Mouse (Mus musculus) midbrain, embryonic 14.5 days (tissue): ENCODE results near the gene Mn1. TPM values are rescaled to one million over a fixed set of nuclear protein-coding genes. Genes with fewer than 3 reads are reported as not detected.

ENCODE experiments used
- ATAC-seq: fragments of 200-750 bp; cut with Nextera tagmentation; 2 replicates; pipeline ENCODE4 v1.8.0; 2017; ENCODE audit warnings: moderate number of reproducible peaks, moderate library complexity; ENCODE audit not compliant: low FRiP score, low TSS enrichment
- DNase-seq: peaks from one replicate; pipeline ENCODE4 v3.0.0-alpha.2; 2015
- H3K27ac ChIP-seq: fragments of 300-500 bp; sonication (generic); replicated peaks from 2 replicates; pipeline ENCODE4 v1.5.1; 2014; ENCODE audit warnings: mild to moderate bottlenecking, low read depth, low read length, moderate library complexity
- H3K27me3 ChIP-seq: fragments of 300-500 bp; sonication (generic); 2 replicates; pipeline ENCODE4 v1.6.1; 2014; ENCODE audit warnings: low read length, control low read depth, mixed read lengths; ENCODE audit not compliant: control insufficient read depth, insufficient read depth
- H3K36me3 ChIP-seq: fragments of 300-500 bp; sonication (generic); 2 replicates; pipeline ENCODE4 v1.6.1; 2014; ENCODE audit warnings: low read length, control low read depth; ENCODE audit not compliant: control insufficient read depth, insufficient read depth
- H3K4me1 ChIP-seq: fragments of 300-500 bp; sonication (generic); 2 replicates; pipeline ENCODE4 v1.6.1; 2014; ENCODE audit warnings: mild to moderate bottlenecking, antibody characterized with exemption, low read length, control low read depth; ENCODE audit not compliant: control insufficient read depth, insufficient read depth
- H3K4me2 ChIP-seq: fragments of 300-500 bp; sonication (generic); 2 replicates; pipeline ENCODE4 v1.6.1; 2014; ENCODE audit warnings: mild to moderate bottlenecking, low read length, moderate library complexity
- H3K4me3 ChIP-seq: fragments of 300-500 bp; sonication (generic); replicated peaks from 2 replicates; pipeline ENCODE4 v1.5.1; 2014; ENCODE audit warnings: low read depth, low read length
- H3K9ac ChIP-seq: fragments of 300-500 bp; sonication (generic); replicated peaks from 2 replicates; pipeline ENCODE4 v1.6.1; 2014; ENCODE audit warnings: mild to moderate bottlenecking, low read length, moderate library complexity
- H3K9me3 ChIP-seq: fragments of 300-500 bp; sonication (generic); 2 replicates; pipeline ENCODE4 v1.6.1; 2016; ENCODE audit warnings: low read length, control low read depth, mixed read lengths; ENCODE audit not compliant: control insufficient read depth
- WGBS: fragments of 180-500 bp; shearing (Covaris S2); extraction: QIAGEN DNeasy Blood & Tissue Kit; methylation state at CpG from one replicate; pipeline ENCODE4 v1.1.7; 2014; 5-methylcytosine and 5-hydroxymethylcytosine counted together
- polyA plus RNA-seq: library from polyadenylated mRNA; unstranded; fragments of >200 nt; fragmentation: Nextera tagmentation; extraction: Ambion mirVana; gene quantifications from 2 replicates; pipeline ENCODE4 v1.2.1, GENCODE M21; 2014

Gene Mn1
- polyA plus RNA-seq = 51.7 and 69.2 TPM in 2 replicates

GRCm38 (mm10) chr5:111416591-111417374 is at the start of gene Mn1:
TSS of gene Mn1 (plus strand) at chr5:111417362.
- peak; percentile 94 for ATAC-seq
- Histone ChIP-seq H3K9ac (peak within 1 kb of the TSS; percentile 99), H3K4me2 (peak within 1 kb of the TSS; percentile 99), H3K36me3 (peaks cover 34% of the 10 kb centered on the region), H3K4me3 (peak within 1 kb of the TSS; percentile 98), H3K9me3 (no peaks in the 10 kb centered on the region), H3K27ac (peak within 1 kb of the TSS; percentile 98), H3K27me3 (no peaks in the 10 kb centered on the region), H3K4me1 (peaks cover 34% of the 10 kb centered on the region)
- WGBS = under 1% methylated on average over 85 of the region's 88 CpGs
- peak; percentile 98 for DNase-seq

GRCm38 (mm10) chr5:111367937-111368517 is 49.1 kb upstream of the Mn1 start:
- no peak overlapping the region for H3K4me3 ChIP-seq
- H3K9ac ChIP-seq = no peak overlapping the region; the same call in 1 of the 2 replicates
- peak overlapping the region; percentile 22 for H3K4me2 ChIP-seq
- 11% methylated on average over 11 of the region's 11 CpGs for WGBS
- peaks cover 42% of the 10 kb centered on the region for H3K4me1 ChIP-seq
- no peaks in the 10 kb centered on the region for H3K9me3 ChIP-seq
- DNase-seq (peak; percentile 67), ATAC-seq (peak; percentile 48; the same call in 1 of the 2 replicates)
- H3K27ac ChIP-seq = peak overlapping the region; percentile 89
- no peaks in the 10 kb centered on the region for H3K27me3 ChIP-seq
- peaks cover 27% of the 10 kb centered on the region for H3K36me3 ChIP-seq

DNA sequence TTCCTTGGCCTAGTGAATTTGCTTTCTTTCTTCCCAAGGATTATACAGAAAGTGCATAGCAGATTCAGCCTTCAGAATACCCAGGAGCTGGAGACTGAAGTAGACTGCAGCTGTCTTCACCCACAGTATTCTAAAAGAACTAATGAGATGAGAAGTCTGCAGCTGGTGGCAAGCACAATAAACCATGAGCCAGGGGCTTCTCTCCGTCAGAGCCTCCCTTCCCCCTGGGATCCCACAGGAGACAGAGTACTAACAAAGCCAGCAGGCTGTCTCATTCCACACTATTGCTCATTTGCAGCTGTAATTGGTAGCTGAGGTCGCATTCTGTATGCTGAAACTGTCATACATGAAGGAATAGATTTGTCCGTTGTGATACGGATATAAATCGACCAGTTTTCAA is 48.6 kb upstream of the Mn1 start:
- Histone ChIP-seq H3K36me3 (peaks cover 32% of the 10 kb centered on the region), H3K27ac (peak overlapping the region; percentile 89), H3K4me2 (no peak overlapping the region), H3K27me3 (no peaks in the 10 kb centered on the region), H3K9me3 (no peaks in the 10 kb centered on the region), H3K4me1 (peaks cover 42% of the 10 kb centered on the region), H3K4me3 (no peak overlapping the region), H3K9ac (no peak overlapping the region)
- peak; percentile 89 for DNase-seq
- WGBS = 16% methylated on average over 5 of the region's 5 CpGs
- ATAC-seq = peak; percentile 79

DNA sequence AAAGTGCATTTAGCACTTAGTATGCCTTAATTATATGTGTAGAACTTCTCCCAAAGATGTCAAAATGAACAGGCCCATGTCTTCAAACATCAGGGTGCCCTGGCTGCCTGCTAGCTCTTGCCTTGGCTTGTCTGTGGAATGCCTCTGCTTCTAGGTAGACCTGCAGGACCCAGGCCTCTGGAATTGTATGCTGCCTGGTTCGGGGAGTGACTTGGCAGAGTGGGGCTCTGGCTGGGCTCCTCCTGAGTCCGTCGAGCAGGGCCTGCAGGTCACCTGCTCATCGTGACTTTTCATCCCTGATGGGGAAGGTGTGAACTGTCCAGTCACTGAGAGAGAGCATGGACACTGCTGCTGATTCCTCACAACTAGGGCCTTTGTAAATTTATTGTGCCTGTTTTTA is 41.5 kb upstream of the Mn1 start:
- H3K27ac ChIP-seq = no peak overlapping the region
- no peaks in the 10 kb centered on the region for H3K27me3 ChIP-seq
- no peaks in the 10 kb centered on the region for H3K4me1 ChIP-seq
- no peak overlapping the region for H3K9ac ChIP-seq
- H3K9me3 ChIP-seq = no peaks in the 10 kb centered on the region
- WGBS = 87% methylated on average over 4 of the region's 4 CpGs
- no peak for DNase-seq
- no peak for ATAC-seq
- H3K4me3 ChIP-seq = no peak overlapping the region
- H3K4me2 ChIP-seq = no peak overlapping the region
- peaks cover 89% of the 10 kb centered on the region for H3K36me3 ChIP-seq

GRCm38 (mm10) chr5:111376276-111377020 is 40.7 kb upstream of the Mn1 start:
- Histone ChIP-seq H3K4me3 (no peak overlapping the region), H3K9ac (no peak overlapping the region), H3K4me2 (no peak overlapping the region), H3K27me3 (no peaks in the 10 kb centered on the region), H3K9me3 (no peaks in the 10 kb centered on the region), H3K36me3 (peaks cover 89% of the 10 kb centered on the region), H3K4me1 (no peaks in the 10 kb centered on the region), H3K27ac (no peak overlapping the region)
- 94% methylated on average over 24 of the region's 24 CpGs for WGBS
- no peak for DNase-seq
- ATAC-seq = no peak

- ATAC-seq = no peak
- Histone ChIP-seq H3K4me3 (no peak overlapping the region), H3K9ac (no peak overlapping the region), H3K27me3 (no peaks in the 10 kb centered on the region), H3K36me3 (peaks cover 83% of the 10 kb centered on the region), H3K9me3 (no peaks in the 10 kb centered on the region), H3K4me2 (no peak overlapping the region), H3K4me1 (no peaks in the 10 kb centered on the region), H3K27ac (no peak overlapping the region)
- DNase-seq = peak; percentile 40
- WGBS = 77% methylated on average over 7 of the region's 7 CpGs
Measured at GRCm38 (mm10) chr5:111378126-111378993, 38.8 kb upstream of the Mn1 start.

DNA sequence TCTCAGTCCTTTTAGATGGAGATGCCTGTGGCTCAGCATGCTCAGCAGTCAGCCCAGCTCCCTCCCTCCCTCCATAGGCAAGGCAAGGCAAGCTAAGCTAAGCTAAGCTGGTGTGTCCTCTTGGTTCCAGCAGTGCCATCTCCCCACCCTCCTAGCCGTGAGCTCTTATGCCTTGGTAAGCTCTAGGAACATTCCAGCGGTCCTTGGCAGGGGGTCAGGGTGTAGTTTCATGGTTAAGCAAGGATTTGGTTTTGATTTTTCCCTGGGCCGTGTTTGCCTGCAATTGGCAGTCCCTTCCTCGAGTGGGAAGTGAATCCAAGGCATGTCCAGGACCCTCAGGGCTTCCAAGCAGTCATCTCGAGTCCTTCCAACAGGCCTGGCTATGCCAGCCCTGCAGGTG is 33.8 kb upstream of the Mn1 start:
- Histone ChIP-seq H3K27me3 (no peaks in the 10 kb centered on the region), H3K4me3 (no peak overlapping the region), H3K27ac (no peak overlapping the region), H3K4me1 (no peaks in the 10 kb centered on the region), H3K36me3 (peaks cover 91% of the 10 kb centered on the region), H3K4me2 (no peak overlapping the region), H3K9ac (no peak overlapping the region), H3K9me3 (no peaks in the 10 kb centered on the region)
- ATAC-seq = no peak
- DNase-seq = no peak
- 91% methylated on average over 5 of the region's 5 CpGs for WGBS

GRCm38 (mm10) chr5:111390911-111391310 is 26.3 kb upstream of the Mn1 start:
- 86% methylated on average over 10 of the region's 10 CpGs for WGBS

More at GRCm38 (mm10) chr5:111390911-111391310, 26.3 kb upstream of the Mn1 start:
- no peak for ATAC-seq
- peaks cover 35% of the 10 kb centered on the region for H3K36me3 ChIP-seq
- no peak overlapping the region for H3K4me3 ChIP-seq
- H3K27ac ChIP-seq = no peak overlapping the region
- no peak overlapping the region for H3K4me2 ChIP-seq
- DNase-seq = no peak
- H3K9me3 ChIP-seq = no peaks in the 10 kb centered on the region
- H3K27me3 ChIP-seq = no peaks in the 10 kb centered on the region
- H3K9ac ChIP-seq = no peak overlapping the region
- peaks cover 28% of the 10 kb centered on the region for H3K4me1 ChIP-seq
